Mouse (Mus musculus) liver, adult 2 months (tissue): ENCODE measurements at regions not wholly inside any gene's neighbourhood (a gene's known extent, or its start where the extent isn't known, plus 50 kb on each side); places are given as distances from the start of the nearest gene placed in this dataset.

Experiments used
- CTCF ChIP-seq: fragments of 200-500 bp; IDR thresholded peaks from 2 replicates; pipeline ENCODE4 v1.5.1; 2011; ENCODE audit warnings: low read depth, low read length, control low read depth
- POLR2A ChIP-seq: fragments of 200-500 bp; IDR thresholded peaks from 2 replicates; pipeline ENCODE4 v1.6.1; 2011; ENCODE audit warnings: low read length, control low read depth; ENCODE audit not compliant: insufficient read depth; ENCODE audit errors: extremely low read depth

DNA sequence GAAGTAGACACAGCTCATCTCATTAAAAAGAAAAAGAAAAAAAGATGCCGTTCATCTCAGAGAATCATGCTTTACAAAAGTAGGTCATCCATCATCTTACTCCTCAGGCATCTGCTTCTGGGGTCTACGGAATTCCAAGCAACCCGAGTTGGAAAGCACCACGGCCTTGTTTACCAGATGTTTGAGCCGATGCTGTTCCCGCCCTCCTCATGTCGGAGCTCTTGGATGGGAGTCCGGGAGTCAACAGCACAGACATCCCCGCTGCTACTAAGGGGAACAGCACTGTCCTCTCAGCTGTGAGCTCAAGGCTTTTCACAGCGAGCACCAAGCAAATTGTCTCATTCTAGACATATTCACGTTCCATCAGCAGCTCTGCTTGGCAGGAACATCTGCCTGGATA, 352.9 kb upstream of the Tbx3 start:
- no peak for TF ChIP-seq CTCF
- no peak for TF ChIP-seq POLR2A
